Mouse (Mus musculus): ENCODE measurements around the gene Tex45.

The Tex45 gene

GRCm38 (mm10) chr8:3470562-3470961 lies at the start of gene Tex45:
TSS of gene Tex45 (plus strand) at chr8:3470862.
- no peak for DNase-seq

GRCm38 (mm10) chr8:3421507-3421906 lies 49.2 kb upstream of the Tex45 start:
- no peak for DNase-seq

GRCm38 (mm10) chr8:3425217-3425616 lies 45.4 kb upstream of the Tex45 start:
- no peak for DNase-seq

- no peak for DNase-seq
Measured at GRCm38 (mm10) chr8:3426211-3426610, 44.5 kb upstream of the Tex45 start.

- no peak for DNase-seq
Measured at GRCm38 (mm10) chr8:3428426-3428825, 42.2 kb upstream of the Tex45 start.

- peak; percentile 73 to 83 for DNase-seq
Measured at GRCm38 (mm10) chr8:3429966-3430365, 40.7 kb upstream of the Tex45 start.

- no peak for DNase-seq
Measured at GRCm38 (mm10) chr8:3431113-3431512, 39.5 kb upstream of the Tex45 start.

GRCm38 (mm10) chr8:3436492-3436891 lies 34.2 kb upstream of the Tex45 start:
- no peak for DNase-seq

- DNase-seq = peak in 1 of 2 experiments; percentile 29
Measured at GRCm38 (mm10) chr8:3439510-3439909, 31.2 kb upstream of the Tex45 start.

GRCm38 (mm10) chr8:3449226-3449625 lies 21.4 kb upstream of the Tex45 start:
- no peak for DNase-seq

GRCm38 (mm10) chr8:3450670-3451069 lies 20.0 kb upstream of the Tex45 start:
- DNase-seq = peak; percentile 60 to 78

GRCm38 (mm10) chr8:3451992-3452391 lies 18.7 kb upstream of the Tex45 start:
- no peak for DNase-seq

- no peak for DNase-seq
Measured at GRCm38 (mm10) chr8:3463248-3463647, 7.4 kb upstream of the Tex45 start.

GRCm38 (mm10) chr8:3464309-3464708 lies 6.4 kb upstream of the Tex45 start:
- DNase-seq = no peak

- DNase-seq = peak; percentile 97 to 98
Measured at GRCm38 (mm10) chr8:3467006-3467885, 3.4 kb upstream of the Tex45 start, which contains the start of gene Pex11g. TSS of gene Pex11g (minus strand) at chr8:3467680.

GRCm38 (mm10) chr8:3467886-3468545 lies 2.6 kb upstream of the Tex45 start:
- DNase-seq = no peak

GRCm38 (mm10) chr8:3468838-3469237 lies 1.8 kb upstream of the Tex45 start:
- DNase-seq = no peak

- no peak for DNase-seq
Measured at GRCm38 (mm10) chr8:3475715-3476429, 5.2 kb downstream of the Tex45 start.

- no peak for DNase-seq
Measured at GRCm38 (mm10) chr8:3480221-3480785, 9.6 kb downstream of the Tex45 start.

GRCm38 (mm10) chr8:3481605-3482004 lies 10.9 kb downstream of the Tex45 start:
- no peak for DNase-seq

- DNase-seq = no peak
Measured at GRCm38 (mm10) chr8:3482240-3482740, 11.6 kb downstream of the Tex45 start.

- DNase-seq = no peak
Measured at GRCm38 (mm10) chr8:3483546-3483945, 12.9 kb downstream of the Tex45 start.

- DNase-seq = no peak
Measured at GRCm38 (mm10) chr8:3485192-3485591, 14.5 kb downstream of the Tex45 start.
